Mouse (Mus musculus) lung, embryonic 15.5 days (tissue): ENCODE data around the gene Crcp. TPM values are rescaled to one million over a fixed set of nuclear protein-coding genes. Genes with fewer than 3 reads are reported as not detected.
"Not testable (repeated sequence)": the region's sequence is repeated elsewhere in the genome, so short reads cannot be mapped to it uniquely, and the experiment has no call there.

ENCODE experiments used
- ATAC-seq: fragments of 200-750 bp; cut with Nextera tagmentation; 2 replicates; pipeline ENCODE4 v1.8.0; 2017; ENCODE audit warnings: moderate number of reproducible peaks, borderline replicate concordance; ENCODE audit not compliant: low FRiP score, low TSS enrichment; ENCODE audit errors: extremely low read depth
- H3K27ac ChIP-seq: fragments of 300-500 bp; sonication (generic); 2 replicates; pipeline ENCODE4 v1.5.1; 2015; ENCODE audit warnings: moderate library complexity, mild to moderate bottlenecking, inconsistent platforms
- H3K27me3 ChIP-seq: fragments of 300-500 bp; sonication (generic); 2 replicates; pipeline ENCODE4 v1.6.1; 2015; ENCODE audit warnings: inconsistent platforms
- H3K36me3 ChIP-seq: fragments of 300-500 bp; sonication (generic); 2 replicates; pipeline ENCODE4 v1.6.1; 2015; ENCODE audit warnings: inconsistent platforms
- H3K4me1 ChIP-seq: fragments of 300-500 bp; sonication (generic); 2 replicates; pipeline ENCODE4 v1.6.1; 2015; ENCODE audit warnings: inconsistent platforms
- H3K4me2 ChIP-seq: fragments of 300-500 bp; sonication (generic); 2 replicates; pipeline ENCODE4 v1.6.1; 2015; ENCODE audit warnings: inconsistent platforms, mild to moderate bottlenecking, moderate library complexity
- H3K4me3 ChIP-seq: fragments of 300-500 bp; sonication (generic); 2 replicates; pipeline ENCODE4 v1.5.1; 2015; ENCODE audit warnings: mild to moderate bottlenecking, inconsistent platforms
- H3K9ac ChIP-seq: fragments of 300-500 bp; sonication (generic); 2 replicates; pipeline ENCODE4 v1.6.1; 2015; ENCODE audit warnings: inconsistent platforms
- H3K9me3 ChIP-seq: fragments of 300-500 bp; sonication (generic); 2 replicates; pipeline ENCODE4 v1.6.1; 2016; ENCODE audit warnings: inconsistent platforms
- WGBS: fragments of 180-500 bp; shearing (Covaris S2); methylation state at CpG from one replicate; pipeline ENCODE4 v1.1.7; 2015; 5-methylcytosine and 5-hydroxymethylcytosine counted together
- polyA plus RNA-seq: library from polyadenylated mRNA; unstranded; fragments of >200 nt; fragmentation: Nextera tagmentation; extraction: Ambion mirVana; gene quantifications from 2 replicates; pipeline ENCODE4 v1.2.1, GENCODE M21; 2015

Crcp gene
- polyA plus RNA-seq, 1 experiment from 2014 or later: 40.1 TPM

DNA sequence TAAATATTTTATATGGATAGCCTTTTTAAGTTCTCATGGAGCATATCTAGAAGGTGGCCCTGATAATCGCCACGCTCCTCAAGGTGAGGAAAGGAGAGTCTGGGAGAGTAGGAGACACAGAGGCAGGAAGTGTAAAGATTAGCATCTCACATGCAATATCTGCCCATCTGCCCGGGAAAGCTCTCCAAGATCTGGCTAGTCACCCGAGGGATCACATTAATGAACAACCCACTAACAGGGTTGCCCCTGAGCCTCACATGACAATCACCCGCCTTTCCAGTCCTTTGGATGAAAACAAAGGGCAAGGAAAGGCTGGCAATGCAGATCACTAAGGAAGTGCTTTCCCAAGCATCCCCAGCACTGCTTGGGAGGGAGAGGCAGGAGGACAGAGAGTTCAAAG is 2.0 kb upstream of the Crcp start:
- H3K9me3 ChIP-seq: no peaks in the 10 kb centered on the region
- H3K9ac ChIP-seq: no peak overlapping the region
- 70% methylated on average over 5 of the region's 5 CpGs for WGBS
- H3K36me3 ChIP-seq: no peaks in the 10 kb centered on the region
- no peak overlapping the region for H3K4me3 ChIP-seq
- H3K4me1 ChIP-seq: peaks cover 11% of the 10 kb centered on the region; the same call in 1 of the 2 replicates
- no peak for ATAC-seq
- no peak overlapping the region for H3K4me2 ChIP-seq
- H3K27me3 ChIP-seq: 0 out of 2 replicates have a peak, but pooled peaks cover 2% of the 10 kb centered on the region
- H3K27ac ChIP-seq: no peak overlapping the region

DNA sequence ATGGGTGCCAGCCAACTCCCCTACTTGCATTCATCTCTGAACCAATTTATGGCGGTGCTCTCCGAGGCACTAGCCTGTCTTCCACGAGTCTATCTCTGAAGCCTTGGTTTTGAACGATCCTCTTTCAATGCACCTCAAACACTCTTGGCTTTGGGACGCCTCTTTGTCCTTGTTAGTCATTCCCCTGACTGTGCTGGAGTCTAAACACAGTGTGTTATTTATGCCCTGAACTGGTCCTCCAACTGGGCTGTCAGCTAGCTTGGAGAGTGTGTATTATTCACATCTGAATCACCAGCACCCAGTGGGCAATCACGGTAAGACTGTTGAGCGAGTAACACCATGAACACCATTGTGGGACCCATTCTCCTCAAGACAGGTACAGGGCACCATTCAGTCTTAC is 1.4 kb upstream of the Crcp start:
- no peak for ATAC-seq
- H3K27ac ChIP-seq: no peak overlapping the region
- peaks cover 11% of the 10 kb centered on the region; the same call in 1 of the 2 replicates for H3K4me1 ChIP-seq
- H3K9ac ChIP-seq: no peak overlapping the region
- no peak overlapping the region for H3K4me3 ChIP-seq
- WGBS: 79% methylated on average over 7 of the region's 7 CpGs
- no peaks in the 10 kb centered on the region for H3K9me3 ChIP-seq
- no peaks in the 10 kb centered on the region for H3K36me3 ChIP-seq
- H3K27me3 ChIP-seq: 0 out of 2 replicates have a peak, but pooled peaks cover 2% of the 10 kb centered on the region
- H3K4me2 ChIP-seq: no peak overlapping the region

DNA sequence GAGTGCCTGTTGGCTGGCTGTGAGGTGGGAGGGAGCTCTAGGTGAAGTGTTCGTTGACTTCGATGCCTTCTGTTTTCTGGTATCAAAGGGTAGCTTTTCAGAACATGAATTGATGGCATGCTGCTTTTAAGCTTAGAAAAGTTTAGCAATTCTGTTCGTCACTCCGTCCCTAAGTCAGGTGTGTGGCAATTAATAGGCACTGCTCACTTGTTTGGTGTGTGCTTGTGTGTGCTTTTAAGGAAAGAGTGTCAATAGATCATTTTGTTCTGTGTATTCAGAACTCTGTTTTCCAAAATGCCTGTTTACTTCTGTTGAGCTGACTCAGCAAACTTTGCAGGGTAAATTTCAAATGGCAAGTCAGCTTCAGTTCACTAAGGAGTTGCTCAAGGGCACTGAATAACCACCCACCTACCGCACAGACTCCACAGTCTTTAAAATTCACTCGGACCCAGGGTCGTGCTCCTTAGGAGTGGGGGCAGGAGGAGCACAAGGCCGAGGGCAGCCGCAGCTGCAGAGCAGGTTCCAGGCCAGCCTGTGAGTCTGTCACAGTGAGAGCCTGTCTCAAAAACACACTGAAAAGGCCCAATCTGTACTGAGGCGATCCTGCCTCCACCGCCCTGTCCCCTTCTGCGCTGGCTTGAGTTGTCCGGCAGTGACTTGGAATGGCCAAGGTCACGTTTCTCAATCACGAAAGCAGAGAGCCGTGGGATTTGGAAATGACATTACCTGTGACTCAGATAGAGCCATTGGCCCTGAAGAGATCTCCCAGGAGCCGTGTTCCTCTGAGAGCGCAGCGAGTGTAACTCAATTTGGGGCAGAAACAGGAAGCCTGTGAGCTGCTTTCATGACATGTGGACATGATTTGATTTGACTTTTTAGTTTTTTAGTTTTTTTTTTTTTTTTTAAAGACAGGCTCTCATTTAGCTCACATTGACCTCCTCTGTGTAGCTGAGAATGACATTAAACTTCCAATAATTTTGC is 2.6 kb downstream of the Crcp start:
- Histone ChIP-seq H3K27me3 (0 out of 2 replicates have a peak, but pooled peaks cover 2% of the 10 kb centered on the region), H3K4me1 (0 out of 2 replicates have a peak, but pooled peaks cover 6% of the 10 kb centered on the region), H3K9me3 (no peaks in the 10 kb centered on the region), H3K4me2 (no peak overlapping the region), H3K27ac (no peak overlapping the region), H3K4me3 (no peak overlapping the region), H3K36me3 (0 out of 2 replicates have a peak, but pooled peaks cover 5% of the 10 kb centered on the region), H3K9ac (no peak overlapping the region)
- WGBS: 89% methylated on average over 19 of the region's 19 CpGs
- ATAC-seq: no peak

DNA sequence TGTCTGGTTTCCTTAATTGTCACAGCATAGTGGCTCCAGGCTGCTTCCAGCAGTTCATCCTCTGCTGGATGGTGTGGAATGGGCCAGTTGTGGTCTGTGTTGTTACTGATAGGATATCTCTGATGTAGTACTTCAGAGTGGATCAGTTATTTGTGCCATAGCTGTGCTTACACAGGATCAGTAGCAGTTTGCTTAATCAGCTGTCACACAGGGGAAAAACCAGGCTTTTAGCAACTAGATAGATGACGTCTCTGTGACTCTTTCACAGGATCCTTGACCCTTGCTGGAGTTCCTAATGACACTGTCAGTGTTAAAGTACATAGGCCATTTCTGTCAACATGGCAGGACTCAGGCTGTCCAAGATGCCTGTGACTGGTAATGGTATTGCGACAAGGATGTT is 4.8 kb downstream of the Crcp start:
- 0 out of 2 replicates have a peak, but pooled peaks cover 11% of the 10 kb centered on the region for H3K36me3 ChIP-seq
- no peak overlapping the region for H3K4me2 ChIP-seq
- H3K4me3 ChIP-seq: no peak overlapping the region
- H3K9me3 ChIP-seq: no peaks in the 10 kb centered on the region
- no peaks in the 10 kb centered on the region for H3K27me3 ChIP-seq
- 68% methylated on average over 2 of the region's 2 CpGs for WGBS
- no peak for ATAC-seq
- no peak overlapping the region for H3K27ac ChIP-seq
- H3K4me1 ChIP-seq: 0 out of 2 replicates have a peak, but pooled peaks cover 6% of the 10 kb centered on the region
- H3K9ac ChIP-seq: no peak overlapping the region

DNA sequence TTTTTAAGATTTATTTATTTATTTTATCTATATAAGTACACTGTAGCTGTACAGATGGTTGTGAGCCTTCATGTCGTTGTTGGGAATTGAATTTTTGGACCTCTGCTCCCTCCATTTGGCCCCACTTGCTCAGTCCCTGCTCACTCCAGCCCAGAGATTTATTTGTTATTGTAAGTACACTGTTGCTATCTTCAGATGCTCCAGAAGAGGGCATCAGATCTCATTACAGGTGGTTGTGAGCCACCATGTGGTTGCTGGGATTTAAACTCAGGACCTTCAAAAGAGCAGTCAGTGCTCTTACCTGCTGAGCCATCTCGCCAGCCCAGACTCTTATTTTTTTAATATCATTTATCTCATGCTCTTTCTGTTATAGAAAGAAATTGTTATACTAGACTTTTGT is 7.2 kb downstream of the Crcp start:
- not testable (repeated sequence) for ATAC-seq, H3K27ac ChIP-seq, H3K27me3 ChIP-seq, H3K4me3 ChIP-seq, H3K9me3 ChIP-seq, H3K4me1 ChIP-seq, H3K4me2 ChIP-seq, H3K9ac ChIP-seq
- WGBS: 66% methylated on average over 2 of the region's 2 CpGs
- peaks cover 27% of the 10 kb centered on the region for H3K36me3 ChIP-seq

DNA sequence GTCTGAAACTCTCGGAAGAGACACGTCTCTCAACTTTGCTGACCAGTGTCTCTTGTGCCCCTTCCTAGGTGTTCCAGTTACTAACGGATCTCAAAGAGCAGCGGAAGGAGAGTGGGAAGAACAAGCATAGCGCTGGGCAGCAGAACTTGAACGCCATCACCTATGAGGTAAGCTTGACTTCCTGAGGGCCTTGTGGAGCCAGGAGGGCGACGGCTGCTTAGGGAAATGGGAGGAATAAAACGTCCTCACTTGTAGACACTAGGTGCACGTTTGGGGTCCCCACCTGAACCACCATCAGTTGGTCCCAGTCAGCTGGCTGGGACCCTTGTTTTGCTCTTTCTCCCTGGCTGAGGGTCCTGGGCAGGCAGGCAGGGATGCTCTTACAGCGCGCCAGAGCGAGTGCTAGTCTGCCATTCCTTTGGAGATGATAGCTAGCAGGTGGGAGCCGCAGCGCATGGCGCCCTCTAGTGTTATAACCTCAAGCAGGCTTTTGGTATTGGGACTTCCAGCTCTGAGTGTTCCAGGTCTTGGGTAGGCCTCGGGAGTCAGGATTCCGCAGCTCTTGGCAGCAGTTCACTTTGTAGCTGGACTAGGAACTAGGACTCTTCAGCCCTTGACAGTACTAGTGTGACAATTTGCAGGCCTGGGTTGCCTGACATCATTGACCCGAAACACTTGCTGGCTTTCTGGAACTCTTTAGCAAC is 8.8 kb downstream of the Crcp start:
- 66% methylated on average over 19 of the region's 19 CpGs for WGBS
- no peak for ATAC-seq

DNA sequence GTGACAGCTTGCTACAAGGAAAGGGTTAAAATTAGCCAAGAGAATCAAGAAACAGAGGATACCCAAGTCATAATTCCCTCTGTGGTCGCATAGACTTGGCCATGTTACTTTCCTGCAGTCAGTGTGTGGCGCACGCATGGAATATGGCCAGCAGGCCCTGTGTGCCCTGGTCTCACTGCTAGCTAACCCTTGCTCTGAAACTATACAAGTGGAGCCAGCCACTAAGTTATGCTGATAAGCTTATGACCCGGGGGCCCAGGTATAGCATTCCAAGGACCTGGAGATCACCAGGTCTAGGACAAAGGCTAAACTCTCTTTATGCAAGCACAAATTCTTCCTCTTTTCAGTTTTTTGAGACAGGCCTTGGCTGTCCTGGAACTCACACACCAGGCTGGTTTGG is 11.7 kb downstream of the Crcp start:
- Histone ChIP-seq H3K9ac (no peak overlapping the region), H3K36me3 (peaks cover 43% of the 10 kb centered on the region), H3K4me2 (no peak overlapping the region), H3K27ac (no peak overlapping the region), H3K27me3 (no peaks in the 10 kb centered on the region), H3K4me3 (no peak overlapping the region), H3K4me1 (no peaks in the 10 kb centered on the region), H3K9me3 (no peaks in the 10 kb centered on the region)
- ATAC-seq: no peak
- WGBS: 89% methylated on average over 4 of the region's 4 CpGs

More for the DNA sequence above, 8.8 kb downstream of the Crcp start:
- Histone ChIP-seq H3K27me3 (no peaks in the 10 kb centered on the region), H3K4me2 (no peak overlapping the region), H3K27ac (no peak overlapping the region), H3K9ac (no peak overlapping the region), H3K9me3 (no peaks in the 10 kb centered on the region), H3K4me3 (no peak overlapping the region), H3K36me3 (peaks cover 43% of the 10 kb centered on the region), H3K4me1 (no peaks in the 10 kb centered on the region)

DNA sequence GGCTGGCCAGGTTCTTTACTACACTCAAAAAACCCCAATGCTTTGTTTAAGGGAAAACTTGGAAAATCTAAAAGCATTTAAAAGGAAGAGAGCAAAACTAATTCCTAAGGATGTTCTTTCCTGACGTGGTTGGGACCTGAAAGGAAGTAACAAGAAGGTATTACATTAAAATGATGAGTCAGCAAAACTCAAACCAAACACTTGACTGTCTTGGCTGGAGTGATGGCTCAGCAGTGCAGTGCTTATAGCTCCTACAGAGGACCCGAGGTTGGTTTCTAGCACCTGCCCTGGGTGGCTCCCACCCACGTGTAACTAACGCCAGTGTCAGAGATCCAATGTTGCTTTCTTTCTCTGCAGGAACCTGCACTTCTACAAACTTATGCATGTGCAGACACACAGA is 12.2 kb downstream of the Crcp start:
- Histone ChIP-seq H3K4me2 (no peak overlapping the region), H3K4me3 (no peak overlapping the region), H3K27me3 (no peaks in the 10 kb centered on the region), H3K9ac (no peak overlapping the region), H3K36me3 (peaks cover 44% of the 10 kb centered on the region), H3K9me3 (no peaks in the 10 kb centered on the region), H3K27ac (no peak overlapping the region), H3K4me1 (no peaks in the 10 kb centered on the region)
- ATAC-seq: no peak
- 77% methylated on average over 4 of the region's 4 CpGs for WGBS

DNA sequence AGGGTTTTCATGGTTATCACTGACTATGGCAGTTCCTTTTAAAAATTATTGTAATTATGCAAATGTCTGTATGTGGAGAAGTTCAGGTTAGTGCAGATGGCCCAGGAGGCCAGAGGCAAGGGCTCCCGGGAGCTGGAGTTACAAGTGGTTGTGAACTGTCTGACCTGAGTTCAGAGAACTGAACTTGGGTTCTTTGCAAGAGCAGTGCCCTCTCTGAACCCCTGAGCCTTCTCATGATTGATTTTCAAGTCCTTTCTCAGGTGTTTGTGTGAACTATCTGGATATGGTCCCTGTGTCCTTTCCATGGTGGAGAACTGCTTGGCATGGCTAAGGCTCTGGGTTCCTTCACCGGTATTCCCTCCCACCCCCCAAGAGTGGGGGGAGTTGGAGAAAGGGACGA is 14.7 kb downstream of the Crcp start:
- Histone ChIP-seq H3K27me3 (no peaks in the 10 kb centered on the region), H3K4me1 (no peaks in the 10 kb centered on the region), H3K9ac (no peak overlapping the region), H3K27ac (no peak overlapping the region), H3K9me3 (no peaks in the 10 kb centered on the region), H3K36me3 (peaks cover 58% of the 10 kb centered on the region), H3K4me2 (no peak overlapping the region), H3K4me3 (no peak overlapping the region)
- no peak for ATAC-seq
- 88% methylated on average over 3 of the region's 3 CpGs for WGBS

DNA sequence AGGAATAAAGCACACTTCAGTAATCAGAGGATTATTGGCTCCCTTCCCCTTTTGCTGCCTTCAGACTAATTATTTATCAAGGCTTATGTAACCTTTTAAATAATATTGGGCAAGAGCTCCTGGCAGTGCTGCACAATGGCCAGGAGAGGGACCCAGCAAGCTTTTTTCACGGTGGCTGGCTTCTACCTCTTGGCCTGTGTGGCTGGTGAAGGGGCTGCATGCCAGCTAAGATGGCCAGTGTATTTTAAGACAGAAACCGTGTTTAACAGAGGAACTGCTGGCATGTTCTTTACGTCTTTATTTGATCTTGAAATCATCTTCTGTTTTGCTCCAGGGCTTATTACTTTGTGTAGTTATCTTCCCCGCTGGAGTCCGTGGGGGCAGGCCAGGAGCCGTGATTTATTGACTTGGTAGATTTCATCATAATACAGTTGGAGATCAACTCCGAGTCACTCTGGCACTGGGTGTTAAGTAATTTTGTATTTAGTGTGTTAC is 15.2 kb downstream of the Crcp start:
- Histone ChIP-seq H3K9me3 (no peaks in the 10 kb centered on the region), H3K4me1 (no peaks in the 10 kb centered on the region), H3K36me3 (peaks cover 59% of the 10 kb centered on the region), H3K4me2 (no peak overlapping the region), H3K4me3 (no peak overlapping the region), H3K27ac (no peak overlapping the region), H3K27me3 (no peaks in the 10 kb centered on the region), H3K9ac (no peak overlapping the region)
- no peak for ATAC-seq
- 55% methylated on average over 7 of the region's 7 CpGs for WGBS

DNA sequence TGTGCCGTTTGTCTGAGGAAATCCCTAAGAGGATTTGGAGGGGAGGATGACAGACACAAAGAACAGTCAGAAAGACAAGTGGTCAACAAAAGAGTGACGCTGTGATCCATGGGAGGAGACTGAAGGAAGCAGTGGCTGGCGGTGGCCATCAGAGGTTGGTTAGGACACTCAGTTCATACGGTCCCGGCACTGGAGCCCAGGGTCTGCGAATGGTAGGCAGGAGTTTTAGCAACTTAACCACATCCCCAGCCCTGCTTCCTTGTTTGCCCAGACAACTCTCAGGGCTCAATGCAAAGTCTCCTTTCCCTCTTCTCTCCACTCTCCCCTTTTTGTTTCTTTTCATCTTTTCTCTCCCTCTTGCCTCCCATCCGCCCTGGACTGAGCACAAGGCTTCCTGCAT is 17.0 kb downstream of the Crcp start:
- no peak overlapping the region for H3K4me2 ChIP-seq
- H3K9ac ChIP-seq: no peak overlapping the region
- H3K4me3 ChIP-seq: no peak overlapping the region
- no peaks in the 10 kb centered on the region for H3K9me3 ChIP-seq
- WGBS: 89% methylated on average over 7 of the region's 7 CpGs
- H3K27ac ChIP-seq: no peak overlapping the region
- H3K36me3 ChIP-seq: peaks cover 54% of the 10 kb centered on the region
- no peak for ATAC-seq
- no peaks in the 10 kb centered on the region for H3K4me1 ChIP-seq
- no peaks in the 10 kb centered on the region for H3K27me3 ChIP-seq

DNA sequence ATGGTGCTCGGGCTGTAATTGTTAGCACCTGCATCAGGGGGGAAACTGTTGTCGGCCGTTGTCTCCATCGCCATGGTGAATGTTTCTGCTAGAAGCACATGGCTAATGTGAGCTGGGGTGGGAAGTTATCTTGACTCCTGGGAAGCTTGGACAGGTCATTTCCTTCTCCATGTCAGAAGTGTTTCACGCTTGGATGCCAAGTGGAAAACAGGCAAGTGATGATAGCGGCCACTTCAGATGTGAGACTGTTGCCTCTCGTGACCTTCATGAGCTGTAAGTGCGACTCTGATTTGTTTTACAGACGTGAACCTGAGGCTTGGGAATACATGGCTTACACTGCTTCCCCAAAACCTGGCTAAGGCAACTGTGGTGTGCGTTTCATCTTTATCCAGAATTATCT is 17.5 kb downstream of the Crcp start:
- H3K9me3 ChIP-seq: no peaks in the 10 kb centered on the region
- no peak overlapping the region for H3K4me2 ChIP-seq
- H3K4me3 ChIP-seq: no peak overlapping the region
- WGBS: 83% methylated on average over 10 of the region's 10 CpGs
- peaks cover 53% of the 10 kb centered on the region for H3K36me3 ChIP-seq
- no peak for ATAC-seq
- H3K4me1 ChIP-seq: no peaks in the 10 kb centered on the region
- H3K27ac ChIP-seq: no peak overlapping the region
- H3K9ac ChIP-seq: no peak overlapping the region
- H3K27me3 ChIP-seq: no peaks in the 10 kb centered on the region
